Mouse (Mus musculus) neural tube, embryonic 11.5 days (tissue): ENCODE measurements around the gene Rilpl1. TPM values are rescaled to one million over a fixed set of nuclear protein-coding genes. Genes with fewer than 3 reads are reported as not detected.

ENCODE experiments used
- ATAC-seq: fragments of 200-750 bp; cut with Nextera tagmentation; 2 replicates; pipeline ENCODE4 v1.8.0; 2017; ENCODE audit warnings: moderate number of reproducible peaks, mild to moderate bottlenecking, moderate TSS enrichment, moderate library complexity; ENCODE audit not compliant: insufficient read depth, low FRiP score, low TSS enrichment
- DNase-seq: peaks from one replicate; pipeline ENCODE4 v3.0.0-alpha.2; 2015; ENCODE audit warnings: low spot score
- H3K27ac ChIP-seq: fragments of 300-500 bp; sonication (generic); 2 replicates; pipeline ENCODE4 v1.5.1; 2014; ENCODE audit warnings: low read depth, mild to moderate bottlenecking, low read length
- H3K27me3 ChIP-seq: fragments of 300-500 bp; sonication (generic); 2 replicates; pipeline ENCODE4 v1.6.1; 2014; ENCODE audit warnings: mild to moderate bottlenecking, low read length, mixed read lengths; ENCODE audit not compliant: control insufficient read depth, insufficient read depth
- H3K36me3 ChIP-seq: fragments of 300-500 bp; sonication (generic); 2 replicates; pipeline ENCODE4 v1.6.1; 2014; ENCODE audit warnings: mild to moderate bottlenecking, low read length, moderate library complexity, mixed read lengths; ENCODE audit not compliant: control insufficient read depth, insufficient read depth
- H3K4me1 ChIP-seq: fragments of 300-500 bp; sonication (generic); 2 replicates; pipeline ENCODE4 v1.6.1; 2014; ENCODE audit warnings: low read length, mixed read lengths; ENCODE audit not compliant: control insufficient read depth, insufficient read depth
- H3K4me2 ChIP-seq: fragments of 300-500 bp; sonication (generic); 2 replicates; pipeline ENCODE4 v1.6.1; 2014; ENCODE audit warnings: low read depth, mild to moderate bottlenecking, moderate library complexity
- H3K4me3 ChIP-seq: fragments of 300-500 bp; sonication (generic); 2 replicates; pipeline ENCODE4 v1.5.1; 2014; ENCODE audit warnings: low read depth, low read length
- H3K9ac ChIP-seq: fragments of 300-500 bp; sonication (generic); 2 replicates; pipeline ENCODE4 v1.6.1; 2014; ENCODE audit warnings: mild to moderate bottlenecking, low read length
- H3K9me3 ChIP-seq: fragments of 300-500 bp; sonication (generic); 2 replicates; pipeline ENCODE4 v1.6.1; 2016; ENCODE audit warnings: low read length; ENCODE audit not compliant: control insufficient read depth
- WGBS: fragments of 180-500 bp; shearing (Covaris S2); extraction: QIAGEN DNeasy Blood & Tissue Kit; methylation state at CpG from one replicate; pipeline ENCODE4 v1.1.7; 2014; 5-methylcytosine and 5-hydroxymethylcytosine counted together
- polyA plus RNA-seq: library from polyadenylated mRNA; unstranded; fragments of >200 nt; fragmentation: Nextera tagmentation; extraction: Ambion mirVana; gene quantifications from 2 replicates; pipeline ENCODE4 v1.2.1, GENCODE M21; 2014

Gene Rilpl1
- polyA plus RNA-seq, 1 experiment from 2014 or later: 23.2 TPM

GRCm38 (mm10) chr5:124480119-124480518, 51.1 kb downstream of the Rilpl1 start:
- 75% methylated on average over 4 of the region's 4 CpGs for WGBS

GRCm38 (mm10) chr5:124478873-124479204, 52.4 kb downstream of the Rilpl1 start:
- Histone ChIP-seq H3K27ac (no peak overlapping the region), H3K9me3 (no peaks in the 10 kb centered on the region), H3K4me2 (no peak overlapping the region), H3K9ac (no peak overlapping the region), H3K4me1 (no peaks in the 10 kb centered on the region), H3K27me3 (no peaks in the 10 kb centered on the region), H3K4me3 (no peak overlapping the region), H3K36me3 (no peaks in the 10 kb centered on the region)
- DNase-seq: no peak
- no peak for ATAC-seq
- WGBS: 81% methylated on average over 1 of the region's 1 CpGs

More at GRCm38 (mm10) chr5:124480119-124480518, 51.1 kb downstream of the Rilpl1 start:
- Histone ChIP-seq H3K4me1 (0 out of 2 replicates have a peak, but pooled peaks cover 3% of the 10 kb centered on the region), H3K36me3 (no peaks in the 10 kb centered on the region), H3K4me2 (no peak overlapping the region), H3K27me3 (no peaks in the 10 kb centered on the region), H3K9me3 (no peaks in the 10 kb centered on the region), H3K27ac (no peak overlapping the region), H3K4me3 (no peak overlapping the region), H3K9ac (no peak overlapping the region)
- no peak for DNase-seq
- ATAC-seq: no peak

- Histone ChIP-seq H3K36me3 (peaks cover 2% of the 10 kb centered on the region; the same call in 1 of the 2 replicates), H3K27ac (no peak overlapping the region), H3K9ac (no peak overlapping the region), H3K27me3 (no peaks in the 10 kb centered on the region), H3K9me3 (no peaks in the 10 kb centered on the region), H3K4me3 (no peak overlapping the region), H3K4me1 (no peaks in the 10 kb centered on the region), H3K4me2 (no peak overlapping the region)
- ATAC-seq (no peak), DNase-seq (no peak)
- 85% methylated on average over 6 of the region's 6 CpGs for WGBS
Measured at GRCm38 (mm10) chr5:124470591-124471171, 60.5 kb downstream of the Rilpl1 start.

- no peak for DNase-seq
- no peak overlapping the region for H3K4me3 ChIP-seq
- H3K9me3 ChIP-seq: no peaks in the 10 kb centered on the region
- no peak overlapping the region for H3K4me2 ChIP-seq
- H3K9ac ChIP-seq: no peak overlapping the region
- WGBS: 90% methylated on average over 6 of the region's 6 CpGs
- peaks cover 2% of the 10 kb centered on the region; the same call in 1 of the 2 replicates for H3K36me3 ChIP-seq
- ATAC-seq: no peak
- no peak overlapping the region for H3K27ac ChIP-seq
- H3K4me1 ChIP-seq: no peaks in the 10 kb centered on the region
- H3K27me3 ChIP-seq: no peaks in the 10 kb centered on the region
Measured at GRCm38 (mm10) chr5:124469486-124469885, 61.7 kb downstream of the Rilpl1 start.

- Histone ChIP-seq H3K4me1 (no peaks in the 10 kb centered on the region), H3K4me2 (no peak overlapping the region), H3K9ac (no peak overlapping the region), H3K27me3 (no peaks in the 10 kb centered on the region), H3K4me3 (no peak overlapping the region), H3K27ac (no peak overlapping the region), H3K9me3 (no peaks in the 10 kb centered on the region), H3K36me3 (peaks cover 4% of the 10 kb centered on the region; the same call in 1 of the 2 replicates)
- DNase-seq: no peak
- ATAC-seq: no peak
- WGBS: 87% methylated on average over 7 of the region's 7 CpGs
Measured at GRCm38 (mm10) chr5:124468365-124468764, 62.8 kb downstream of the Rilpl1 start.

DNA sequence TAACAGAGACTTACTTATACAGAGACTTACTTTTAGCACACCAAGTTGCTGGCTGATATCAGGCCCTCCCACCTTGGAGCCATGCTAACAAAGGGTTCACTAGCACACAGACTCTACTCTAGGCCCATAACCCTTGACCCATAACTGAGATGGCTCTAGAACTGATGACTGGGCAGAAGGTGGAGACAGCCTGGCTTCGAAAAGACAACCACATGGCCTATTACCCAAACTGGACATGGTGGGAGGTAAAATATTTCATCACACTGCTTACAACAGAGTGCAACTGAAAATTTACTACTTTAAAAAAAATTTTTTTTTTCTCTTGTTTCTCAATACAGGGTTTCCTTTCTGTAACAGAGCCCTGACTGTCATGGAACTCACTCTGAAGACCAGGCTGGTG, 63.4 kb downstream of the Rilpl1 start:
- Histone ChIP-seq H3K9me3 (no peaks in the 10 kb centered on the region), H3K4me3 (no peak overlapping the region), H3K27me3 (no peaks in the 10 kb centered on the region), H3K9ac (no peak overlapping the region), H3K36me3 (peaks cover 7% of the 10 kb centered on the region), H3K4me2 (no peak overlapping the region), H3K4me1 (no peaks in the 10 kb centered on the region), H3K27ac (no peak overlapping the region)
- WGBS: 86% methylated on average over 1 of the region's 1 CpGs
- DNase-seq (no peak), ATAC-seq (no peak)

- DNase-seq: no peak
- H3K9me3 ChIP-seq: no peaks in the 10 kb centered on the region
- no peak overlapping the region for H3K4me3 ChIP-seq
- H3K27ac ChIP-seq: no peak overlapping the region
- no peak overlapping the region for H3K9ac ChIP-seq
- no peak for ATAC-seq
- H3K27me3 ChIP-seq: no peaks in the 10 kb centered on the region
- H3K36me3 ChIP-seq: peaks cover 14% of the 10 kb centered on the region
- no peaks in the 10 kb centered on the region for H3K4me1 ChIP-seq
- H3K4me2 ChIP-seq: no peak overlapping the region
Measured at GRCm38 (mm10) chr5:124464905-124465304, 66.3 kb downstream of the Rilpl1 start.

DNA sequence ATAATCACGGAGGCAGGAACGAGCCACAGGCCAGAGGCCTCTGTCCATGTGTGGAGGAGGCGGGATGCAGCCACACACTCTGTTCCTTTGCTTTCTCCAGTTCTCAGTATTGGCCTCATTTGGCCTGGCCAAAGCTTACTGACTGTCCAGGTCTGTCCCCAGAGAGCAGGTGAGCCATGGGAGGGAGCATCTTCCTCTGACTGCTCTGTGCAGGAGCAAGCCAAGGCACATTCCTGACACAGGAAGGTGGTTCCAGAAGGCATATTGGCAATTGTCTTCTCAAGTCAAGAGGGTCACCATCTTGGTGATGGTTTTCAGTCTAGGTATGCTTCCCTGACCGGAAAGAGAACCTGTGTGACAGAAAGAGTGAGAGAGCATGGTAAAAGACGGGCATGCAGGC, 67.7 kb downstream of the Rilpl1 start:
- Histone ChIP-seq H3K9ac (no peak overlapping the region), H3K9me3 (no peaks in the 10 kb centered on the region), H3K27me3 (no peaks in the 10 kb centered on the region), H3K27ac (no peak overlapping the region), H3K4me1 (no peaks in the 10 kb centered on the region), H3K4me3 (no peak overlapping the region), H3K36me3 (peaks cover 12% of the 10 kb centered on the region), H3K4me2 (no peak overlapping the region)
- 93% methylated on average over 5 of the region's 5 CpGs for WGBS
- ATAC-seq (no peak), DNase-seq (no peak)

DNA sequence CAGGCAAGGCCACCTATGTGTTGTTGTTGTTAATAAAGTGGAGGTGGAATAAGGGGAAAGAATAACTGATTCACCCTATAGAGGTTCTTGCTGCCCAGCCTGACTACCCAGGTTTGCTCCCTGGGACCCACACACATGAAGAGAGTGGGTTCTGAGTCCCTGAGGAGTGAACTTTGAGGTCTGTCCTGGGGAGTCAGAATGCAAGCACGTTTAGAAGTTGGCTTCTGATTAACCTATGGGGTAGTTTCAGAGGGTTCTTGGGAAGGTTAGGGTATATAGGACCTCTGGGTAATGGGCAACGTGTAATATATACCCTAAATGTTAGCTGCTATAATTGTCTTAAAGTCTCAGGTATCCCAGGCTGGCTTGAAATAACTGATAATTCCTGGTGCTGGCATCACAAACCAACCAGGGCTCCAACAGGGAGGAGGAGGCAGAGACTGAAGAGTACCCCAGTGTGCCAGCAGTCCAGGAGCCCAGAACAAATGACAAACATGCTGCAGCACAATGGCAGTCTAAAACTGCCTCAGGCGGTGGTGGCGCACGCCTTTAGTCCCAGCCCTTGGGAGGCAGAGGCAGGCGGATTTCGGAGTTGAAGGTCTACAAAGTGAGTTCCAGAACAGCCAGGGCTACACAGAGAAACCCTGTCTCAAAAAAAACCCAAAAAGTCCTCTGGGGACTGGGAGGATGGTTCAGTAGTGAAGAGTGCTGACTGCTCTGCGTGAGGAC, 68.7 kb downstream of the Rilpl1 start:
- DNase-seq: no peak
- H3K9me3 ChIP-seq: no peaks in the 10 kb centered on the region
- no peak for ATAC-seq
- H3K27ac ChIP-seq: no peak overlapping the region
- no peak overlapping the region for H3K9ac ChIP-seq
- WGBS: 88% methylated on average over 8 of the region's 8 CpGs
- no peak overlapping the region for H3K4me3 ChIP-seq
- no peak overlapping the region for H3K4me2 ChIP-seq
- H3K4me1 ChIP-seq: no peaks in the 10 kb centered on the region
- peaks cover 17% of the 10 kb centered on the region for H3K36me3 ChIP-seq
- H3K27me3 ChIP-seq: no peaks in the 10 kb centered on the region
